Mouse (Mus musculus) lung, adult 2 months (tissue): Measurements from ENCODE around the gene Chic1.

ENCODE experiments used
- CTCF ChIP-seq: fragments of 200-500 bp; IDR thresholded peaks from 2 replicates; pipeline ENCODE4 v1.5.1; 2011; ENCODE audit warnings: mild to moderate bottlenecking, low read length, control low read depth; ENCODE audit not compliant: insufficient read depth
- POLR2A ChIP-seq: fragments of 200-500 bp; IDR thresholded peaks from 2 replicates; pipeline ENCODE4 v1.6.1; 2011; ENCODE audit warnings: low read depth, mild to moderate bottlenecking, control low read depth, low read length, borderline replicate concordance; ENCODE audit errors: extremely low read depth

GRCm38 (mm10) chrX:103355784-103356183 is 492 bp upstream of the Chic1 start:
- TF ChIP-seq CTCF: no peak
- no peak for TF ChIP-seq POLR2A
